Mouse (Mus musculus) liver, embryonic 14.5 days (tissue): ENCODE data around the gene Nceh1.

ENCODE experiments used
- CTCF ChIP-seq: IDR thresholded peaks from 2 replicates; pipeline ENCODE4 v1.5.1; 2016; ENCODE audit warnings: antibody characterized with exemption, low read depth, control low read depth
- EP300 ChIP-seq: IDR thresholded peaks from 2 replicates; pipeline ENCODE4 v1.6.1; 2016; ENCODE audit warnings: antibody characterized with exemption, low read depth

DNA sequence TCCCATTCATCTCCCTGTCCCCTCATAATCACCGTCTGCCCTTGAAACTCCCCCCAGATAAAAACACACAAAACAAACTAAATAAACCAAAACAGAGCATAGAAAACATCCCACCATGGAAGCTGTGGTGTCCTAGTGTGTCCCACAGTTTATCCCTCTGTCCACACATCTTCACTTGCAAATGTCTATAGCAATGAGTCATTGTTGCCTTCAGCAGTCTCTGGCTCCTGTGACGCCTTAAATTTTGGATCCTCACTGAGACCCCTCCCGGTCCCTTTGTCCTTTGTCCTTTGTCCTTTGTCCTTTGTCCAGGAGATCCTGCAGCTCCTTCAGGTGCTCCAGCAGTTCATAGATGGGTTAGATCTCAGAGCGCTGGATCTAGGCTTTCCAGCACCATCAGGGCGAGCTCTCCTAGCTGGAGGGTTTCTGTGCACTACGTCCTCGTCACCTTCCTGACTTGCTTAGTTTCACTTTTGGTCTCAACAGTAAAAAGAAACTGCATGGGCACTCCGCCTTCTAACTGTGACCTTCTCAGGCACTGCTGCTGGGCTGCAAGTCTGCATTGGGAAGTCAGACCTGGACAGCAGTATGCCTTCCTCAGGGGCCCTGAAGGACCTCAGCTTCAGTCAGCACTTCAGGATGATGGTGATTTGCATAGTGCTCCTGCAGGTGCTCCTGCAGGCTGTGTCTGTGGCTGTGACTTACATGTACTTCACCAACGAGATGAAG, 134.0 kb downstream of the Nceh1 start, which contains the start of gene Tnfsf10:
- no peak for TF ChIP-seq CTCF
- TF ChIP-seq EP300: no peak
